Mouse (Mus musculus) stomach, embryonic 14.5 days (tissue): Measurements from ENCODE around the gene Stambpl1. TPM values are rescaled to one million over a fixed set of nuclear protein-coding genes. Genes with fewer than 3 reads are reported as not detected.

Experiments used
- ATAC-seq: fragments of 200-750 bp; cut with Nextera tagmentation; 2 replicates; pipeline ENCODE4 v1.8.0; 2017; ENCODE audit warnings: low read depth, moderate TSS enrichment; ENCODE audit not compliant: insufficient number of reproducible peaks, insufficient read depth, low FRiP score
- H3K27ac ChIP-seq: fragments of 300-500 bp; sonication (generic); 2 replicates; pipeline ENCODE4 v1.5.1; 2014; ENCODE audit warnings: mild to moderate bottlenecking, low read length, moderate library complexity, mixed read lengths
- H3K27me3 ChIP-seq: fragments of 300-500 bp; sonication (generic); 2 replicates; pipeline ENCODE4 v1.6.1; 2014; ENCODE audit warnings: low read length, control low read depth, mixed read lengths; ENCODE audit not compliant: control insufficient read depth, insufficient read depth
- H3K36me3 ChIP-seq: fragments of 300-500 bp; sonication (generic); 2 replicates; pipeline ENCODE4 v1.6.1; 2014; ENCODE audit warnings: mild to moderate bottlenecking, control low read depth, low read length, moderate library complexity, mixed read lengths; ENCODE audit not compliant: control insufficient read depth, insufficient read depth
- H3K4me1 ChIP-seq: fragments of 300-500 bp; sonication (generic); 2 replicates; pipeline ENCODE4 v1.6.1; 2014; ENCODE audit warnings: low read length, control low read depth, mixed read lengths; ENCODE audit not compliant: control insufficient read depth, insufficient read depth
- H3K4me2 ChIP-seq: fragments of 300-500 bp; sonication (generic); replicated peaks from 2 replicates; pipeline ENCODE4 v1.6.1; 2014; ENCODE audit warnings: low read depth, low read length, control low read depth
- H3K4me3 ChIP-seq: fragments of 300-500 bp; sonication (generic); 2 replicates; pipeline ENCODE4 v1.5.1; 2014; ENCODE audit warnings: low read depth, low read length, control low read depth
- H3K9ac ChIP-seq: fragments of 300-500 bp; sonication (generic); replicated peaks from 2 replicates; pipeline ENCODE4 v1.6.1; 2014; ENCODE audit warnings: low read depth, mild to moderate bottlenecking, control low read depth, low read length, moderate library complexity, mixed read lengths
- H3K9me3 ChIP-seq: fragments of 300-500 bp; sonication (generic); 2 replicates; pipeline ENCODE4 v1.6.1; 2016; ENCODE audit warnings: low read depth, low read length, control low read depth; ENCODE audit not compliant: control insufficient read depth
- WGBS: fragments of 180-500 bp; shearing (Covaris S2); extraction: QIAGEN DNeasy Blood & Tissue Kit; methylation state at CpG from one replicate; pipeline ENCODE4 v1.1.7; 2014; 5-methylcytosine and 5-hydroxymethylcytosine counted together
- polyA plus RNA-seq: library from polyadenylated mRNA; unstranded; fragments of >200 nt; fragmentation: Nextera tagmentation; extraction: Ambion mirVana; gene quantifications from 2 replicates; pipeline ENCODE4 v1.2.1, GENCODE M21; 2014

Stambpl1 gene
- polyA plus RNA-seq, 1 experiment from 2014 or later = 7.4 TPM

DNA sequence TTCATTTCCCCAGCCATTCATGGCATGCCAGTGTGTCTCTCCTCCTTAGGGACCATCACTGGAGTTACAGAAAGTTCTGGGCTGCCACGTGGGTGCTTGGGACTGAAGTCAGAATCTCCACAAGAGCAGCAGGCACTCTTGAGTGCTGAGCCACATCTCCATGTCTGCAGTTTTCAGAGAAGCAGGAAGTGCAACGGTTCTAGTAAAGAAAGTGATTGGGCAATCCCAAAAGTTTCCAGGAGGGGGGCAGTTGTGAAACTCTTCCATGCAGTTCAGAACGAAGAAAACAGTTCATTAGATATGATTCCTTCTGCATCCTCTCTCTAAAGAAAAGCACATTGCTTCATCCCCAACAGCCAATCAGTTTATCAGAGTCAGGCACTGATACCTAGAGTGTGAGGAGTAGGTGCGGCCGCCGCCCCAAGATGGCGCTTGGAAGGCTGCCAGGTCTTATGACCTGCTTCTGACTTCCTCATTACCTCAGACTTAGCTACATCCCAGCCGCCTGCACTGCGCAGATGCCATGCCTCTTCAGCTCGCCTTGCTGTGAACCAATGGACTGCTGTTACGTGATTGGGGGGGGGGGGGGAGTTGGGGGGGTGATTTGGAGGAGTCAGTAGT, 78.2 kb downstream of the Stambpl1 start:
- no peak for ATAC-seq
- no peaks in the 10 kb centered on the region for H3K4me1 ChIP-seq
- H3K27ac ChIP-seq = no peak overlapping the region
- H3K9ac ChIP-seq = no peak overlapping the region
- no peak overlapping the region for H3K4me3 ChIP-seq
- H3K9me3 ChIP-seq = no peaks in the 10 kb centered on the region
- 84% methylated on average over 11 of the region's 11 CpGs for WGBS
- no peaks in the 10 kb centered on the region for H3K36me3 ChIP-seq
- H3K4me2 ChIP-seq = no peak overlapping the region
- H3K27me3 ChIP-seq = no peaks in the 10 kb centered on the region

DNA sequence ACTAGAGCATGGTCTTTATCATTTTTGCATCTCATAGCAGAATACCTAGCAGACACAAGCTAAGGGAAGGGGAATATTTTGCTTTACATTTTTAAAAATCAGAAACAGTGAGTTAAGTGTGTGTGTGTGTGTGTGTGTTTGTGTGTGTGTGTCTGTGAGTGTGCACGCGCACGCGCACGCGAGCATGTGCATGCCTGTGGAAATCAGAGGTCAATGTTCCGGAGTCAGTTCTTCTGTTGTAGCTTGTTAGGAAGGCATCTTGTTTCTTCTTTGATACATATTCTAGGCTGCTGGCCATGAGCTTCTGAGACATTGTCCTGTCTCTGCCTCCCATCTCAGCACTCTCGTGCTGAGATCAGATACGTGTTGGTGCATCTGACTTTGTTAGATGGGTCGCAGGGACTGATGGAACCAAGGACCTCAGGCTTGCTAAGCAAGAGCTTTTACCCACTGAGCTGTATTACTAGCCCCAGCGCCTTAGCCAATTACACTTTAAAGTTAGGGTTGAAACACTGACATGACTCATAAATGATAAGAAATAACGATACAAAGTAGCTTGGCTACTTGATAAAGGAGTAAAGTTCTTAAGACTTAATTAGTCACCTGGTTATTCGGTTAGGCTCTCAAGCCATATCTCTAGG, 78.9 kb downstream of the Stambpl1 start:
- WGBS = 90% methylated on average over 13 of the region's 13 CpGs
- Histone ChIP-seq H3K9me3 (no peaks in the 10 kb centered on the region), H3K27ac (no peak overlapping the region), H3K4me1 (no peaks in the 10 kb centered on the region), H3K36me3 (no peaks in the 10 kb centered on the region), H3K4me3 (no peak overlapping the region), H3K9ac (no peak overlapping the region), H3K4me2 (no peak overlapping the region), H3K27me3 (no peaks in the 10 kb centered on the region)
- ATAC-seq = no peak

DNA sequence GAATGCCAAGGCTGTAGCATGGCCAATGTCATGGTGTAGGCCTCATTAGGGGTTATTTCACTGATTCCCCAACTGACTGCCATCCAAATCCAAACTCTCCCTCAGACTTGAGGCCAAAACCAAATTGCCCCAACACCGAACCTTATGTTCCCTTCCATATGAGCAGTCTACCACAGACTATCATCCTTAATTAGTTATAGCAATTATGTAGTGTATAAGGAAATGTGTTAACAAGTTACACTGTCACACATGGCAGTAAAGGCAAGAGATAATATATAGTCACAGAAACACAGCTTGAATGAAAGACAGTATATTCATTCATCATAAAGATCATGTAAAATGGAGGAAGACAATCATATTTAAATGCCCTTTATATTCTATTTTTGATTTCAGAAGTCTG, 81.0 kb downstream of the Stambpl1 start:
- Histone ChIP-seq H3K36me3 (no peaks in the 10 kb centered on the region), H3K27ac (no peak overlapping the region), H3K9me3 (no peaks in the 10 kb centered on the region), H3K9ac (no peak overlapping the region), H3K4me3 (no peak overlapping the region), H3K27me3 (no peaks in the 10 kb centered on the region), H3K4me2 (no peak overlapping the region), H3K4me1 (no peaks in the 10 kb centered on the region)
- no peak for ATAC-seq
- WGBS = 97% methylated on average over 1 of the region's 1 CpGs

DNA sequence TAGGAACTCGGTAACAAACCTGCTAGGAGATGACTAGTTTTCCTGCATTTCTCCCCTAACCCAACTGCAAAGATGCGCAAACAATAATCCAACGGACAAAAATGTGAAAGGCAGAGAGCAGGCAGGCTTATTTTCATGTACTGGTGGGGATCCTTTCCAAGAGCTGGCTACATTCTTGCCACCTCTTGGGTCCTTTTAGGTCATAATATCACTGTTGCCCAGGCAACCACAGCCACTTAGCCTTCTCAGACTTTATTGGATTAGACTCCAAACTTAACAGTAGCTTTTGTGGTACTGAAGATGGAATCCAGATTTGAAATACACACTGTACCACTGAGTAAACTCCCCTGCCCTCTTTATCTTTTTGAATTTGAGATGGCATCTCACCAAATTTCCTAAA, 86.0 kb downstream of the Stambpl1 start:
- 83% methylated on average over 3 of the region's 3 CpGs for WGBS
- Histone ChIP-seq H3K27ac (no peak overlapping the region), H3K9me3 (no peaks in the 10 kb centered on the region), H3K9ac (no peak overlapping the region), H3K4me1 (no peaks in the 10 kb centered on the region), H3K27me3 (no peaks in the 10 kb centered on the region), H3K36me3 (no peaks in the 10 kb centered on the region), H3K4me3 (no peak overlapping the region), H3K4me2 (no peak overlapping the region)
- no peak for ATAC-seq

DNA sequence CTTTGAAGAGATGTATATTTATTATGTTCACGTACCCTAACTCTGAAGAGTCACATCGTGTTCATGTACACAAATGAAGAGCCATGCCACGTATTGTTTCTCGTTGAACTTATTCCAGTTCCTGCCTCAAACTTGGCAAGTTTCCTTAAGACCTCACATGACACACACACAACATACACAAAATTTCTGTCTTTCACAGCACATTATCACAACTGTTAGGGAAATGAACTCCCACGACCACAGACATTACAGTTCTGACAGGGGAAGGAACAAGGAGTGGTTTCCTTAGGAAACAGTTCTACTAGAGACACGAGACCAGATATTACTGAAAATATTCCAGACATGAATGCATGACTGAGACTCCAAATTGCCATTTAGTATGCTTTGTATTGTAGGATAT, 91.6 kb downstream of the Stambpl1 start:
- Histone ChIP-seq H3K9ac (no peak overlapping the region), H3K27ac (no peak overlapping the region), H3K9me3 (no peaks in the 10 kb centered on the region)

DNA sequence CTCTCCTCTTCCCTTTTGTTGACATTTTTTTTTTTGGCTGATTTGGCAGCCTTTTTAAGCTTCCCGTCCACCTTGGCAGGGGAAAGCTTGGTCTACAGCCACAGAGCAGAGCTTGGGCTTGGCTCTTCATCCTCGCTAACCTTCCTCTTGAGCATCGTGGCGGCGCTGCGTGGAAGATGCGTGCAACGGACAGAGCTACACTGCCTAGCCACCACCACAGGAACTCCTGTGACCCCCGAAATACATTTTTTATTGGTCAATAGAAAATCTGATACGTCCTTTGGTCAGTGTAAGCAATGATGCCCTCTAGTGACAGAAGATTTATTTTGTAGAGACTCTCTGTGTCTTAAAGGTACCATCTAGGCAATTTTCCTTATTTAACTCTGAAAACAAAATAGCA, 92.4 kb downstream of the Stambpl1 start:
- Histone ChIP-seq H3K27ac (no peak overlapping the region), H3K4me3 (no peak overlapping the region), H3K9me3 (no peaks in the 10 kb centered on the region), H3K27me3 (no peaks in the 10 kb centered on the region), H3K9ac (no peak overlapping the region), H3K4me1 (no peaks in the 10 kb centered on the region), H3K36me3 (no peaks in the 10 kb centered on the region), H3K4me2 (no peak overlapping the region)
- WGBS = 62% methylated on average over 10 of the region's 10 CpGs
- no peak for ATAC-seq

More for the DNA sequence above, 91.6 kb downstream of the Stambpl1 start:
- Histone ChIP-seq H3K36me3 (no peaks in the 10 kb centered on the region), H3K27me3 (no peaks in the 10 kb centered on the region), H3K4me3 (no peak overlapping the region), H3K4me2 (no peak overlapping the region), H3K4me1 (no peaks in the 10 kb centered on the region)
- no peak for ATAC-seq
- 66% methylated on average over 6 of the region's 6 CpGs for WGBS

DNA sequence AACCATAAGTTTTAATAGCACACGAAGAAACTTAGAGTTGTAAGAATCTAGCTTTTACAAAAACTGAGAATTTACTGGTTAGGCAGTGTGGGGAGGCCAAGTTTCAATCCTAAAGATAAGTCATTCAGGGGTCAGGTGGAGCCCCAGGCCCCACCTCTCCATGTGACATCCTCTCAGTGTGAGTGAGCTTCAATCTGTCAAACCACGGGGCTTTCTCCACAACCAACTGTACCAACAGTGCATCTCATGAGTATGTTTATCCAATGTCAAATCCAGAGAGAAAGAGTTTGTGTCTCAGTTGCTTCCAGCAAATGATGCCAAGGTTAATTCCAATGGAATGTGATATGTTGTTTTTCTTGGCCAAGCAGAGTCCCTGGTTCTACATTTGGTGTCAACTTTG, 92.8 kb downstream of the Stambpl1 start:
- Histone ChIP-seq H3K9ac (no peak overlapping the region), H3K27me3 (no peaks in the 10 kb centered on the region), H3K4me1 (0 out of 2 replicates have a peak, but pooled peaks cover under 1% of the 10 kb centered on the region), H3K4me2 (no peak overlapping the region), H3K9me3 (no peaks in the 10 kb centered on the region), H3K36me3 (no peaks in the 10 kb centered on the region), H3K4me3 (no peak overlapping the region), H3K27ac (no peak overlapping the region)
- 35% methylated on average over 2 of the region's 2 CpGs for WGBS
- ATAC-seq = no peak

DNA sequence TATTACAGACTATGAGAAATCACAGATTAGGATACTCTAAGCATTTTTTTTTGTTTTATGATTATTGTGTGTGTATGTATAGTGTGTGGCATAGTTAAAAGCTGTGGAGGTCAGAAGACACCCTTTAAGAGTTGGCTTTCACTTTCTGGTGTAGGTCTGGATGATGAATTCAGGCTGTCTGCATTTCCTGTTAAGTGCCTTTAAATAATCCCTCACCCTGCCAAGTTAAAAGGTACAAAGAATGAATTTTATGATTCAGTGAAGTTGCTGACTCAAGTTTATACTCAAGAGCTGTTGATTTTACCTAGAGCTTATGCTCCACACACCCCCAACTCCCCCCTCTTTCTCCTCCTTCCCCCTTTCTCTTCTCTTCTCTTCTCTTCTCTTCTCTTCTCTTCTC, 95.2 kb downstream of the Stambpl1 start:
- Histone ChIP-seq H3K4me1 (peaks cover 5% of the 10 kb centered on the region; the same call in 1 of the 2 replicates), H3K9me3 (no peaks in the 10 kb centered on the region), H3K27ac (no peak overlapping the region), H3K36me3 (no peaks in the 10 kb centered on the region), H3K4me2 (no peak overlapping the region), H3K4me3 (no peak overlapping the region), H3K27me3 (no peaks in the 10 kb centered on the region), H3K9ac (no peak overlapping the region)
- no peak for ATAC-seq
